Mouse (Mus musculus): ENCODE results near the gene Slc12a6.
"Not testable (repeated sequence)": the region's sequence is repeated elsewhere in the genome, so short reads cannot be mapped to it uniquely, and the experiment has no call there.

The Slc12a6 gene

GRCm38 (mm10) chr2:112262779-112263295 lies 2.8 kb upstream of the Slc12a6 start:
- peak; percentile 25 for DNase-seq (ENCODE audit: low spot score)

- DNase-seq (ENCODE audit: low spot score): no peak
Observed at GRCm38 (mm10) chr2:112264364-112264763, 1.3 kb upstream of the Slc12a6 start.

GRCm38 (mm10) chr2:112266242-112266592 lies 592 bp downstream of the Slc12a6 start, which contains the start of gene Gm21985:
Gene Gm21985, plus strand, starts transcription at chr2:112266314.
- peak; percentile 54 for DNase-seq (ENCODE audit: low spot score)

- peak; percentile 32 for DNase-seq (ENCODE audit: low spot score)
Observed at GRCm38 (mm10) chr2:112266780-112267179, 1.2 kb downstream of the Slc12a6 start.

- DNase-seq (ENCODE audit: low spot score): no peak
Observed at GRCm38 (mm10) chr2:112267547-112268269, 2.1 kb downstream of the Slc12a6 start.

DNA sequence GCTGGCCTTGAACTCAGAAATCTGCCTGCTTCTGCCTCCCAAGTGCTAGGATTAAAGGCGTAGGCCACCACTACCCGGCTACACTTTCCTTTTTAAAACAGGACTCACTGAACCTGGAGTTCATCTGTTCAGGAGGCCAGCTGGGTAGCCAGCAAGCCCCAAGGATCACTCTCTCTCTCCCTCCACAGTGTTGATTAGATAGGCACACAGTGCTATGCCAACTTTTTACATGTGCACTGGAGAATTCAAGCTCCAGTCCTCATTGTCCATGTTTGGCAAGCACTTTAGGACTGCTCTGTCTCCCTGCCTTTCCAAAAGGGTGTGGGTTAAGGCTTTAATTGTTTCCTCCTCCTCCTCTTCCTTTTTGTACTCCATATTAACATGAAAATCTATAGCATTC lies 4.4 kb downstream of the Slc12a6 start:
- no peak for DNase-seq (ENCODE audit: low spot score)

GRCm38 (mm10) chr2:112272909-112273308 lies 7.3 kb downstream of the Slc12a6 start:
- no peak for DNase-seq (ENCODE audit: low spot score)

DNA sequence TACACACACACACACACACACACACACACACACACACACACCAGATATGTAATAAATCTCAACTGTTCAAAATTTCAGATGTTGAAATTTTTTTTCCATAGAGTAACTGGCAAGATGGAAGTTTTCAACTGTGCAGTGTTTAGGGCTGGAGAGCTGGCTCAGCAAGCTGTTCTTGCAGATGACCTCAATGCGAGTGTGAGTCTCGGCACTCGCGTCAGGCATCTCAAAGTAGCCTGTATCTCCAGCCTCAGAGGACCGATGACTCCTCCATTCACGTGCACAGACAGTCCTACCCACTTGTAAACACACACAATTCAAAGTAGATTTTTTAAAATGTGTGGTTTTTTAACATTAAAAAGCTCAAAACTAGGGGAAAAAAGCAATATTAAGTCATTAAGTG lies 7.8 kb downstream of the Slc12a6 start:
- DNase-seq (ENCODE audit: low spot score): no peak

DNA sequence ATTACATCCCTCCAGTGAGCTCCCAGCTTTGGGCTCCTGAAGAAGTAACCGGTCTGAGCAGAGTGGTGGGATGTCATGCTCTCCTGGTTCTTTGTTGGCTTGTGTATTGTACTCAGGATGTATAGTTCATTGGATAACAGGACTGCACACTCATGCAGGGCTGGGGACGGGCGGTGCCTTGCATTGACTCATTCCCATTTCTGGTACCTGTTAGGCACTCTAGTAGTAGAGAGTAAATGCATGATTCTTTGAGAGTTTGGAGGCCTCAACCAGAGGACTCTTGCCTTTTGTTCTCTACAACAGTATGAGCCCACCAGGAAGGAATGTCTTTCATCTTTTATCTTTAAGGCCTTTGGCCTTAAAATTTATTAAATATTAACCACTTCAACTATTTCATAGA lies 11.2 kb downstream of the Slc12a6 start:
- DNase-seq (ENCODE audit: low spot score): no peak

GRCm38 (mm10) chr2:112282846-112283245 lies 17.2 kb downstream of the Slc12a6 start:
- no peak for DNase-seq (ENCODE audit: low spot score)

DNA sequence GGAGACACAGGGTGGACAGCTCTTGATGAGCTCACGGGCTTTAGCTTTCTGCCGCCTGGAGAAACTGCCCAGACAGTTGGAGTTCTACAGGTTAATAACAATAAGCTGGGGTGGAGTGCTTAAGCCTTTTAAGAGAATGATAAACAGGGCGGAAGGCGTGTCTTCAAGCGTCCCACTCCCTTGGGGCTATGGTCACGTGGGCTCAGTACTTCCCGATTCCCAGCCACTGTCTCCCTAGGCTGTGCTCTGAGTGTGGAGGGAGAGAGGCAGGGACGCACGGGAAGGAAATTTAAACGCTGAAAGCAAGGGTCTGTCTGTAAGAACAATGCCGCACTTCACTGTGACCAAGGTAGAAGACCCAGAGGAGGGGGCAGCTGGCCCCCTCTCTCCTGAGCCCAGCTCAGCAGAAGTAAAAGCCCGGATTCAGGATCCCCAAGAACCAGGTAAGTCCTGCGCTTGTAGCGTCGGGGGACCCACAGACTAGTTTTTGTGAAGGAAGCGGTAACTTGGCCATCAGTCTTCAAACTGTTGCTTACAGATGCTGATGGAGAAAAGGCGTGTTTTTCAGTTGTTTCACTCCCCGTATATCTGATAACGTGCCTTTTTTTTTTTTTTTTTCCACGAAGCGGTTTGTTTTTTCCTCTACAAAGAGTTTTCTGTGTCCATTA lies 18.9 kb downstream of the Slc12a6 start:
- DNase-seq (ENCODE audit: low spot score): peak; percentile 79

GRCm38 (mm10) chr2:112285031-112285390 lies 19.4 kb downstream of the Slc12a6 start:
- no peak for DNase-seq (ENCODE audit: low spot score)

DNA sequence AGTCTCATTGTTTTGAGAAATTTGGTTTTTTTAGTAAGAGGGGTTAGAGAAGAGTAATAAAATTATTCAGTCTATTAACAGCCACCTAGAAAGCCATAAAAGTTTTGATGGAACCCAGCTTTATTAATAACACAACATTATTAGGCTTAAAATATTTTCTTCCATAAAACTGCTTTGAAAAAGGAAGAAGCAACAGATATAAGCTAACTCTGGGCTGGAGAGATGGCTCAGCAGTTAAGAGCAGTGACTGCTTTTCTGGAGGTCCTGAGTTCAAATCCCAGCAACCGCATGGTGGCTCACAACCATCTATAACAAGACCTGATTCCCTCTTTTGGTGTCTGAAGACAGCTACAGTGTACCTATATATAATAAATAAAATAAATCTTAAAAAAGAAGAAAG lies 20.4 kb downstream of the Slc12a6 start:
- DNase-seq (ENCODE audit: low spot score): not testable (repeated sequence)

- DNase-seq (ENCODE audit: low spot score): no peak
Observed at GRCm38 (mm10) chr2:112287059-112287458, 21.4 kb downstream of the Slc12a6 start.

DNA sequence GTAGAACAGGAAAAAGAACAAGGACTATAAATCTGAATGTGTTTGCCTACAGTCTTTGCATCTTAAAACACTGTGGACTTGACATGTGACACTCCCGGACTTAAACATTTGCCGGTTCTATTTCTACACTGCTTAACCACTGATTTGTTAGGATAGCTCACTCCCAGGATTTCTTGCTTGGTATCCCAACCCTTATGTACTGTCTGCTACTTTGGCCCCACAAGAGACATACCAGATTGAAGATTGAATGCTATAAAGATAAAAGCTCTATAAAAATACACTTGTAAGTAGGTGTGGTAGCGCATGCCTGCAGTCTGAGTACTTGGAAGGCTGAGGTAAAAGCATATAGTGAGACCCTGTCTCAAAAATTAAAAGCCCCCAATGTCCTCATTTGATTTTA lies 23.9 kb downstream of the Slc12a6 start:
- DNase-seq (ENCODE audit: low spot score): no peak

DNA sequence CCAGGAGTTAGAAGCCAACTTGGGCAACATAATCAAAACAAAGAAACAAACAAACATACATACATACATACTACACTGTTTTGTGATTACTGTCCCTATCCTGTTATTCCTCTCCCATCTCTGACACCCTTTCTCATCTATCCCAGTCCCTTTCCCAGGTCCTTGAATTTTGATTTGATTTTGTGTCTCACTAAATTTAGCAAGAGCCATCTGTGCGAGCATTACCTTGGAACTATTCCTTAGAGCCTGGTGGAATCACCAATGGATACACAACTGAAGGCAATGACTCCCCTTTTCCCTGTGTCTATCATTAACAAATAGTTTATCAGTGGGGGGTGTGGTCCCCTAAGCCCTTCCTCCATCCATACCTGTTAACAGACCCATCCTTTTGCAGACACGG lies 27.2 kb downstream of the Slc12a6 start:
- no peak for DNase-seq (ENCODE audit: low spot score)

GRCm38 (mm10) chr2:112296211-112296610 lies 30.6 kb downstream of the Slc12a6 start:
- no peak for DNase-seq (ENCODE audit: low spot score)

DNA sequence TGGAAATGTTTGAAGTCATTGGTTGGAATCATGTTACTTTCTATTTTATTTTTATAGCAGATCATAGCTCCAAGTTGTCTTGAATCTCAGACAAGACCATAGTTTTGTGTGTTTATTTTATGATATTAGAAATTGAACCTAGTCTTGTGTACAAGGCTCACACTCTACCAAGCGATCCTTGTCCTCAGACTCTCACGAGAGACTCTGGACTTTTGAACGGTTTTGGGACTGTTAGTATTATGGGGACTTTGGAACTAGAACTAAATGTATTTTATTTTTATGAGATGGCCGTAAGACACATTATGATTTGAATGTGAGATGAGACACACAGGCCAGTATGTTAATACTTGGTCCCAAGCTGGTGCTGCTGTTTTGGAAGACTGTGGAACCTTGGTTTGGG lies 32.6 kb downstream of the Slc12a6 start:
- DNase-seq (ENCODE audit: low spot score): no peak

- DNase-seq (ENCODE audit: low spot score): no peak
Observed at GRCm38 (mm10) chr2:112308671-112309070, 43.0 kb downstream of the Slc12a6 start.

DNA sequence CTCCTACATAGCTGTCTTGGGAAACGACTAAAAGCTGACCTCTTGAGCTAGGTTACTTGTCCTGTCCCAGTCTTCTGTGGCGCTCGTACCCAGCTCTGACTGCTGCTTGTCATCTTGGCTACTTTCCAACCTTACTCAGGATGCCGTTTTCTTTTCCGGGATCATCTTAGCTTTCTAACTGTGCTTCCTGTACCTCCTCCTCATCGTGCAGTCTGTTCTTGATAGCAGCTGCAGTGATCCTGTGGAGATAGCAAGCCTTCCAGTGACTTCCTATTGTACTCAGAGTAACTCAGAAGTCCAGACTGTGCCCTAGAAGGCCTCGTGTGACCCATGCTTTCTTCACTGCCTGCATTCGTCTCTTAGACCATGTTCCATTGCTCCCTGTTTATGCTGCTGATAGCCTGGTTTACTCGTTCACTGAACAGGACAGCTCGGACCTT lies 43.6 kb downstream of the Slc12a6 start:
- no peak for DNase-seq (ENCODE audit: low spot score)

DNA sequence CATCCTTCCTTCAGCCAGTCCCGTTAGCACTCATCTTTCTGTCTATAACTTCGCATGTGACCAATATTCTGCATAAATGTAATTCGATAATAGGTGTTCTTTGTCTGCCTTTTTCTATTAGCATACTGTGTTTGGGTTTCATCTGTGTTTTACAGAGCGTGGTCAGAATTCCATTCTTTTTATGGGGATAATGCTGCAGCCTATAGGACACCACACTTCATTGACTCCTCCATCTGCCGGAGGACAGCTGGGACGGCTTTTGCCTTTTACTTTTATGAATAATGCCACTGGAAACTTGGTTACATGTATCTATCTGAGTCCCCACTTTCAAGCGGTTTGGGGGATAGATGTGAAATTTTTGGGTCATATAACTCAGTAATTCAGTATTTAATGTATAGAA lies 50.0 kb downstream of the Slc12a6 start:
- DNase-seq (ENCODE audit: low spot score): no peak

GRCm38 (mm10) chr2:112318227-112318626 lies 52.6 kb downstream of the Slc12a6 start:
- DNase-seq (ENCODE audit: low spot score): no peak

GRCm38 (mm10) chr2:112318905-112319304 lies 53.3 kb downstream of the Slc12a6 start:
- DNase-seq (ENCODE audit: low spot score): no peak

Measured in retina, embryonic 14.5 days (tissue).